Mouse (Mus musculus) limb, embryonic 15.5 days (tissue): ENCODE data around the gene Tns1. TPM values are rescaled to one million over a fixed set of nuclear protein-coding genes. Genes with fewer than 3 reads are reported as not detected.

Experiments used
- ATAC-seq: fragments of 200-750 bp; cut with Nextera tagmentation; 2 replicates; pipeline ENCODE4 v1.8.0; 2017; ENCODE audit warnings: low read depth, moderate TSS enrichment; ENCODE audit not compliant: insufficient number of reproducible peaks, low FRiP score, low TSS enrichment
- H3K27ac ChIP-seq: fragments of 300-500 bp; sonication (generic); 2 replicates; pipeline ENCODE4 v1.5.1; 2015; ENCODE audit warnings: moderate library complexity, mild to moderate bottlenecking, inconsistent platforms
- H3K27me3 ChIP-seq: fragments of 300-500 bp; sonication (generic); 2 replicates; pipeline ENCODE4 v1.6.1; 2015; ENCODE audit warnings: inconsistent platforms
- H3K36me3 ChIP-seq: fragments of 300-500 bp; sonication (generic); 2 replicates; pipeline ENCODE4 v1.6.1; 2015; ENCODE audit warnings: inconsistent platforms
- H3K4me1 ChIP-seq: fragments of 300-500 bp; sonication (generic); 2 replicates; pipeline ENCODE4 v1.6.1; 2015; ENCODE audit warnings: inconsistent platforms
- H3K4me2 ChIP-seq: fragments of 300-500 bp; sonication (generic); 2 replicates; pipeline ENCODE4 v1.6.1; 2015; ENCODE audit warnings: mild to moderate bottlenecking, inconsistent platforms
- H3K4me3 ChIP-seq: fragments of 300-500 bp; sonication (generic); 2 replicates; pipeline ENCODE4 v1.5.1; 2015; ENCODE audit warnings: mild to moderate bottlenecking, inconsistent platforms
- H3K9ac ChIP-seq: fragments of 300-500 bp; sonication (generic); 2 replicates; pipeline ENCODE4 v1.6.1; 2015; ENCODE audit warnings: inconsistent platforms
- H3K9me3 ChIP-seq: fragments of 300-500 bp; sonication (generic); 2 replicates; pipeline ENCODE4 v1.6.1; 2016; ENCODE audit warnings: inconsistent platforms
- WGBS: fragments of 180-500 bp; shearing (Covaris S2); methylation state at CpG from one replicate; pipeline ENCODE4 v1.1.7; 2015; 5-methylcytosine and 5-hydroxymethylcytosine counted together
- polyA plus RNA-seq: library from polyadenylated mRNA; unstranded; fragments of >200 nt; fragmentation: Nextera tagmentation; extraction: Ambion mirVana; gene quantifications from 2 replicates; pipeline ENCODE4 v1.2.1, GENCODE M21; 2015

The Tns1 gene
- polyA plus RNA-seq, 1 experiment from 2014 or later = 59.9 TPM

GRCm38 (mm10) chr1:74068366-74069084, 55.7 kb downstream of the Tns1 start:
- peak overlapping the region; percentile 66 for H3K4me2 ChIP-seq
- no peaks in the 10 kb centered on the region for H3K27me3 ChIP-seq
- peak overlapping the region; percentile 80 for H3K27ac ChIP-seq
- H3K4me1 ChIP-seq = peaks cover 62% of the 10 kb centered on the region
- peak overlapping the region; percentile 45 for H3K4me3 ChIP-seq
- peak; percentile 67; the same call in 1 of the 2 replicates for ATAC-seq
- no peaks in the 10 kb centered on the region for H3K36me3 ChIP-seq
- peak overlapping the region; percentile 41 for H3K9ac ChIP-seq
- no peaks in the 10 kb centered on the region for H3K9me3 ChIP-seq
- WGBS = 4% methylated on average over 41 of the region's 41 CpGs

- Histone ChIP-seq H3K9me3 (no peaks in the 10 kb centered on the region), H3K9ac (peak overlapping the region; percentile 41; the same call in 1 of the 2 replicates), H3K27ac (peak overlapping the region; percentile 80), H3K4me2 (peak overlapping the region; percentile 66), H3K36me3 (no peaks in the 10 kb centered on the region), H3K27me3 (no peaks in the 10 kb centered on the region), H3K4me1 (peaks cover 68% of the 10 kb centered on the region), H3K4me3 (peak overlapping the region; percentile 45)
- 17% methylated on average over 14 of the region's 14 CpGs for WGBS
- ATAC-seq = no peak
Observed at GRCm38 (mm10) chr1:74067866-74068265, 56.4 kb downstream of the Tns1 start.

GRCm38 (mm10) chr1:74066576-74066975, 57.7 kb downstream of the Tns1 start:
- no peaks in the 10 kb centered on the region for H3K27me3 ChIP-seq
- H3K9ac ChIP-seq = no peak overlapping the region
- peak; percentile 21; the same call in 1 of the 2 replicates for ATAC-seq
- 78% methylated on average over 3 of the region's 3 CpGs for WGBS
- no peaks in the 10 kb centered on the region for H3K9me3 ChIP-seq
- H3K4me1 ChIP-seq = peaks cover 73% of the 10 kb centered on the region
- no peak overlapping the region for H3K4me3 ChIP-seq
- H3K4me2 ChIP-seq = peak overlapping the region; percentile 22; the same call in 1 of the 2 replicates
- 0 out of 2 replicates have a peak, but pooled peaks cover 2% of the 10 kb centered on the region for H3K36me3 ChIP-seq
- peak overlapping the region; percentile 54 for H3K27ac ChIP-seq

- Histone ChIP-seq H3K4me2 (peak overlapping the region; percentile 22; the same call in 1 of the 2 replicates), H3K9ac (no peak overlapping the region), H3K27me3 (no peaks in the 10 kb centered on the region), H3K9me3 (no peaks in the 10 kb centered on the region), H3K4me1 (peaks cover 73% of the 10 kb centered on the region), H3K4me3 (no peak overlapping the region), H3K27ac (peak overlapping the region; percentile 54), H3K36me3 (0 out of 2 replicates have a peak, but pooled peaks cover 4% of the 10 kb centered on the region)
- WGBS = 56% methylated on average over 5 of the region's 5 CpGs
- no peak for ATAC-seq
Observed at GRCm38 (mm10) chr1:74066061-74066460, 58.2 kb downstream of the Tns1 start.

GRCm38 (mm10) chr1:74060046-74060445, 64.2 kb downstream of the Tns1 start:
- Histone ChIP-seq H3K4me2 (no peak overlapping the region), H3K36me3 (0 out of 2 replicates have a peak, but pooled peaks cover 6% of the 10 kb centered on the region)
- WGBS = 74% methylated on average over 6 of the region's 6 CpGs

GRCm38 (mm10) chr1:74059552-74059951, 64.7 kb downstream of the Tns1 start:
- Histone ChIP-seq H3K4me2 (no peak overlapping the region), H3K4me3 (no peak overlapping the region), H3K4me1 (peaks cover 46% of the 10 kb centered on the region), H3K9me3 (no peaks in the 10 kb centered on the region), H3K27ac (no peak overlapping the region; the same call in 1 of the 2 replicates), H3K36me3 (0 out of 2 replicates have a peak, but pooled peaks cover 6% of the 10 kb centered on the region), H3K9ac (no peak overlapping the region), H3K27me3 (no peaks in the 10 kb centered on the region)
- WGBS = 80% methylated on average over 5 of the region's 5 CpGs
- no peak for ATAC-seq

More at GRCm38 (mm10) chr1:74060046-74060445, 64.2 kb downstream of the Tns1 start:
- H3K4me1 ChIP-seq = peaks cover 42% of the 10 kb centered on the region
- H3K9ac ChIP-seq = no peak overlapping the region
- H3K27ac ChIP-seq = no peak overlapping the region
- no peak for ATAC-seq
- no peaks in the 10 kb centered on the region for H3K9me3 ChIP-seq
- H3K27me3 ChIP-seq = no peaks in the 10 kb centered on the region
- H3K4me3 ChIP-seq = no peak overlapping the region

- H3K36me3 ChIP-seq = 0 out of 2 replicates have a peak, but pooled peaks cover 6% of the 10 kb centered on the region
- no peaks in the 10 kb centered on the region for H3K9me3 ChIP-seq
- WGBS = 84% methylated on average over 4 of the region's 4 CpGs
- no peak overlapping the region for H3K9ac ChIP-seq
- no peaks in the 10 kb centered on the region for H3K27me3 ChIP-seq
- no peak overlapping the region for H3K27ac ChIP-seq
- peaks cover 49% of the 10 kb centered on the region for H3K4me1 ChIP-seq
- no peak for ATAC-seq
- H3K4me2 ChIP-seq = no peak overlapping the region
- no peak overlapping the region for H3K4me3 ChIP-seq
Observed at GRCm38 (mm10) chr1:74058771-74059170, 65.5 kb downstream of the Tns1 start.

GRCm38 (mm10) chr1:74058309-74058708, 65.9 kb downstream of the Tns1 start:
- no peaks in the 10 kb centered on the region for H3K27me3 ChIP-seq
- WGBS = 81% methylated on average over 4 of the region's 4 CpGs
- H3K36me3 ChIP-seq = 0 out of 2 replicates have a peak, but pooled peaks cover 6% of the 10 kb centered on the region

GRCm38 (mm10) chr1:74057501-74057900, 66.7 kb downstream of the Tns1 start:
- Histone ChIP-seq H3K27me3 (no peaks in the 10 kb centered on the region), H3K9me3 (no peaks in the 10 kb centered on the region), H3K36me3 (0 out of 2 replicates have a peak, but pooled peaks cover 6% of the 10 kb centered on the region), H3K4me2 (no peak overlapping the region), H3K9ac (no peak overlapping the region), H3K4me3 (no peak overlapping the region), H3K4me1 (peaks cover 48% of the 10 kb centered on the region), H3K27ac (no peak overlapping the region; the same call in 1 of the 2 replicates)
- 63% methylated on average over 5 of the region's 5 CpGs for WGBS
- ATAC-seq = no peak

More at GRCm38 (mm10) chr1:74058309-74058708, 65.9 kb downstream of the Tns1 start:
- Histone ChIP-seq H3K27ac (no peak overlapping the region), H3K9ac (no peak overlapping the region), H3K4me1 (peaks cover 48% of the 10 kb centered on the region), H3K4me2 (no peak overlapping the region), H3K9me3 (no peaks in the 10 kb centered on the region), H3K4me3 (no peak overlapping the region)
- ATAC-seq = no peak; the same call in 1 of the 2 replicates

GRCm38 (mm10) chr1:74055552-74055951, 68.7 kb downstream of the Tns1 start:
- Histone ChIP-seq H3K27me3 (no peaks in the 10 kb centered on the region), H3K4me2 (no peak overlapping the region), H3K4me3 (no peak overlapping the region), H3K9ac (no peak overlapping the region), H3K27ac (no peak overlapping the region), H3K36me3 (0 out of 2 replicates have a peak, but pooled peaks cover 2% of the 10 kb centered on the region), H3K9me3 (no peaks in the 10 kb centered on the region), H3K4me1 (peaks cover 52% of the 10 kb centered on the region)
- no peak for ATAC-seq
- WGBS = 73% methylated on average over 4 of the region's 4 CpGs

- Histone ChIP-seq H3K4me3 (no peak overlapping the region), H3K9ac (no peak overlapping the region), H3K4me2 (no peak overlapping the region), H3K9me3 (no peaks in the 10 kb centered on the region), H3K4me1 (peaks cover 47% of the 10 kb centered on the region), H3K27me3 (no peaks in the 10 kb centered on the region), H3K27ac (peak overlapping the region; percentile 23; the same call in 1 of the 2 replicates), H3K36me3 (0 out of 2 replicates have a peak, but pooled peaks cover 2% of the 10 kb centered on the region)
- no peak for ATAC-seq
- 55% methylated on average over 3 of the region's 3 CpGs for WGBS
Observed at GRCm38 (mm10) chr1:74054471-74054870, 69.8 kb downstream of the Tns1 start.

- Histone ChIP-seq H3K36me3 (0 out of 2 replicates have a peak, but pooled peaks cover 2% of the 10 kb centered on the region), H3K4me1 (peaks cover 46% of the 10 kb centered on the region), H3K27me3 (no peaks in the 10 kb centered on the region), H3K27ac (0 out of 2 replicates have a peak overlapping the region, but pooled peaks have one; percentile 43), H3K4me2 (no peak overlapping the region), H3K9ac (no peak overlapping the region), H3K9me3 (no peaks in the 10 kb centered on the region), H3K4me3 (no peak overlapping the region)
- peak; percentile 73 for ATAC-seq
- 14% methylated on average over 7 of the region's 7 CpGs for WGBS
Observed at GRCm38 (mm10) chr1:74054007-74054406, 70.2 kb downstream of the Tns1 start.
